Mouse (Mus musculus): ENCODE measurements around the gene Srebf2. TPM values are rescaled to one million over a fixed set of nuclear protein-coding genes. Genes with fewer than 3 reads are reported as not detected.
"Not testable (repeated sequence)": the region's sequence is repeated elsewhere in the genome, so short reads cannot be mapped to it uniquely, and the experiment has no call there.

Gene Srebf2
- polyA plus RNA-seq, 3 experiments from 2014 or later: 28.4 to 42.6 (median 35.6) TPM

DNA sequence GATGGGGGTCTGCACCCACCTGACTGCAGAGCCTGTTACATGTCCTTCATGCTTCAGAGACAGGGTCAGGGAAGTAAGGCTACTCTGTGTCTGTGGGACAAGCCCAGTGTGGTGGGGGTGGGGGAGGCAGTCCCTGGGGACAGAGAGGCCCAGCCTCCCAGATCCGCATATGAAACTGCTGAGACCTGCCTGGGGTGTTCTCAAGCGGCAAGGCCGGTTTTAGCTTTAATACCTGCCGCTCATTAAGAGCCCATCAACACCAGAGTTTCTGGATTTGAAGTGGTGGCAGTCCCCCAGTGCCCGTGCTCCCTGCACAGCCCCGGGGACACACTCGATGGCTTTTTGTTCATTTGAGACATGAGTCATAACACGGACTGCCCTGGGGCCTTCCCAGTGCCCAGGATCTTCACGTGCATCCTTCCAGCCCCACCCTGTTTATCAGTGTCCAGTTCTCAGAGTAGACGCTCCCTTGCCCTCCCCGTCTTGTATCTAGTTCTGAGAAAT is 82.6 kb downstream of the Srebf2 start:
- no peak for ATAC-seq

DNA sequence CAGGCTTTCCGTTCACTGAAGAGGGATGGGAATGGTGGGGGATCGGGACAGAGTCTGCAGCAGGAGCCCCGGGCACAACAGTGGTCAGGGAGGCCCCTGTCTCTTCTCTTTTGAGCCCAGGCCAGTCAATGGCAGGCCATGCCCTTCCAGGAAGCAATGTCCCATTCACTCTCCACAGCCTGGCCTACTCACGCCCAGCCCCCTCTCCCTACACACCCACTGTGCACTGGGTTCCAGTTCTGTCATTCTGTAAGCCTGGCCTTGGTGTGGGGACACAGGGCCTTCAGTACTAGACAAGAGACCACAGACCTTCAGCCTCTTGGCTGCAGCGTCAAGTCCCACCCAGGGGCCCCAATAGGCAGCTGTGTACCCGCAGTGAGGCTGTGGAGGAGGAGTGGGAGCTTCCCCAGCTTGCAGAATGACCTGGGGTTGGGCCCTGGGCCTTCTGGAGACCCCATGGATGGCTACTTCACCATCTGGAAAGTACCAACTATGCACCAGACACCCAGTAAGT is 83.2 kb downstream of the Srebf2 start:
- ATAC-seq: no peak

GRCm38 (mm10) chr15:82231100-82231499 is 84.1 kb downstream of the Srebf2 start:
- ATAC-seq: no peak

DNA sequence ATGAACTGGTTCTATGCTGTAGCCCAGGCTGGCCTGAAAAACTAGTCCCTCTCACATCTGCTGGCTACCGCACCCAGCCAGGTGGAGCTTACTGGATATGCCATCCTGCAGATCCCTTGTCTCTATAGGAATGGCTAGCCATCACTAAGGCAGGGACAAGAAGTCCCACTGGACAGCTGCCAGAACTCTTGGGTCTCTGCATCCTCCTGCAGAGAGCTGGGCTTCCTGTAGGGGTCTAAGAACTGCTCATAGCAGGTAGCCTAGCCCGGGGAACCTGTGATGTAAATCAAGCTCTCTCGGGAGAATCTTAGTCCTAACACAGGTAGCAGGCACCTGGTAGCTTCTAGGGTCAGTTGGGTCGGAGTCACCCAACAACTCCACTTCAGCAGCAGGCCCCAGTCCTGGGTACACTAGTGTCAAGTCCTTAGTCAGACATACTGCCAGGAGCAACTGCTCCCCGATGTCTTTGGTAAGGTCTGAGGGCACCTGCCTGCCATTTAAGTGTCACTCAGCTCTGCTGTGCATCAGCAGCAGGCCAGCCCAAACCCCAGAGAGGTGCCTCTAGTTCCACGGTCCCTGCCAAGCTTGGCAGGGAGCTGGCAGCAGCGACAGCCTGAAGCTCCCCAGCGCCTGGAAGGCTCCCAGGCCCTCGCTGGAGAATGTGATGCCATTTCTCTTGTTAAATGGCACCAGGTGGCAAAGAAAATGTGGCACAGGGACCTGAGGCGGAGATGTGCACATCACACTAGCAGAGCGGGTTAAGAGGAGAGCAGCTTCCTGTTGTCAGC is 84.8 kb downstream of the Srebf2 start:
- ATAC-seq: no peak

DNA sequence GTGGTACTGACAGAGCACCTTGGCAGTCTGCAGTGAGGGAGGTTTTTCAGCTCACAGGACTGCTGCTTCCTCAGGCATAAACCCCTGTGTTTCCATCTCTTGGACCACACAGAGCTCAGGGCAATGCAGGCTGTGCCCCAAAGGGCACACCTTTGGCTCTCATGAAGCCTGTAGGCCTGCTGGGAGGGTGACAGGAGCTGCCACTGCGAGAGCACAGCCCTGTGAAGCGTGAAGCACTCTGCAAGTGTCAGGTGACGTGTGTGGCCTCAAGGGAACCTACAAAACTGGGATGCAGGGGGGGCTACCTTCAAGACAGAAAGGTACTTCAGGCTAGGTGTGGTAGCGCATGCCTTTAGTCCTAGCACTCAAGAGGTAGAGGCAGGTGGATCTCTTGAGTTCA is 85.7 kb downstream of the Srebf2 start:
- ATAC-seq: no peak

GRCm38 (mm10) chr15:82235661-82236060 is 88.7 kb downstream of the Srebf2 start:
- no peak for ATAC-seq

DNA sequence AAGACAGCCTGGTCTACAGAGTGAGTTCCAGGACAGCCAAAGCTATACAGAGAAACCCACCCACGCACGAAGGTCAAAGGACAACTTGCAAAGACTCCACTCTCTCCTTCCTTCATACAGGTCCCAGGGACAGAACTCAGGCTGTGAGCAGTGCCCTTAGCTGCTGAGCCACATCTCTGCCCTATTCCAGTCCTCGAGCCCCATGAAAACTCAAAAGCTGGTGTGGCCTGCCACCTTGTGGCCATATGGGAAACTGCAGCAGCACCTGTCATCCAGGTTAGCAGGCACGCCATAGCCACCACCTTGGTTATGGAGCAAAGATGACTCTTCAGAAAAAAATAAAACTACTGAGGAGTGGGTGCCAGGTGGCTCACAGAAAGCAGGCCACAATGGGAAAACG is 89.6 kb downstream of the Srebf2 start:
- ATAC-seq: peak; percentile 77

GRCm38 (mm10) chr15:82243311-82243710 is 96.3 kb downstream of the Srebf2 start:
- ATAC-seq: no peak

DNA sequence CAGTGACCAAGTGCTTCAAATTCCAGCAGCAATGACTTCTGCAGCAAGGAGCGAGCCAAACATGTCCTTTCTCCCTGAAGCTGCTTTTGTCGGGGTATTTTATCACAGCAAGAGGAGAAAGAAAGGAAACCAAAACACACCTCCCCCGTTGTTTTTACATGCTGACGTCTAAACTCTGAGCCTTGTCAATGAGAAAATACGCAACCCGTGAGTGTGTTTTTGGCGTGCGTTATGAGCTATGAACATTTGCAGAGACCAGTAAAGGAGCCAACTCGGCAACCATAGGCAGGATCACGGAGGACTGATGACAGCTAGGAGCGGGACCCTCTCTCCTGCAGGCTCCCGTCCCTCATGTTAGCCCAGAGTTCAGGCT is 96.7 kb downstream of the Srebf2 start:
- peak; percentile 8 for ATAC-seq

- peak; percentile 98 for ATAC-seq
These were observed 97.3 kb downstream of the Srebf2 start, which contains the start of gene Cenpm for GRCm38 (mm10) chr15:82244115-82244804. Gene Cenpm, minus strand, starts transcription at chr15:82244748.

GRCm38 (mm10) chr15:82244805-82245161 is 97.8 kb downstream of the Srebf2 start:
- ATAC-seq: not testable (repeated sequence)

- ATAC-seq: no peak
These were observed 100.3 kb downstream of the Srebf2 start for GRCm38 (mm10) chr15:82247131-82247776.

GRCm38 (mm10) chr15:82251579-82251978 is 104.6 kb downstream of the Srebf2 start:
- no peak for ATAC-seq

- ATAC-seq: no peak
These were observed 105.1 kb downstream of the Srebf2 start, which contains the start of gene 1500009C09Rik for GRCm38 (mm10) chr15:82252097-82252496. Gene 1500009C09Rik, plus strand, starts transcription at chr15:82252397.

Other genes with a start within 250 kb of the Srebf2 start
- gene Polr3h, start 220.9 kb upstream of the Srebf2 start, polyA plus RNA-seq (2017; shearing (Covaris generic)): 10 to 100 TPM; 17.4 to 28.3 (median 22.6) TPM
- not detected for gene Csdc2, start 210.4 kb upstream of the Srebf2 start, polyA plus RNA-seq (2017; shearing (Covaris generic))
- gene Pmm1, start 186.3 kb upstream of the Srebf2 start, polyA plus RNA-seq (2017; shearing (Covaris generic)): 10 to 100 TPM in 2 of 3 experiments, 1 to 10 TPM in 1; 9.3 to 33.3 (median 11.7) TPM
- gene 1700029P11Rik, start 166.6 kb upstream of the Srebf2 start, polyA plus RNA-seq (2017; shearing (Covaris generic)): not detected
- gene Xrcc6, start 159.3 kb upstream of the Srebf2 start, polyA plus RNA-seq (2017; shearing (Covaris generic)): 10 to 100 TPM; 54.3 to 56.7 (median 54.4) TPM
- 10 to 100 TPM in 2 of 3 experiments, 1 to 10 TPM in 1; 8.8 to 13.8 (median 12.5) TPM for gene Desi1, start 113.3 kb upstream of the Srebf2 start, polyA plus RNA-seq (2017; shearing (Covaris generic))
- 100 to 1,000 TPM; 178 to 210 (median 205) TPM for gene Snu13, start 99.6 kb upstream of the Srebf2 start, polyA plus RNA-seq (2017; shearing (Covaris generic))
- gene 4930407I10Rik, start 88.0 kb upstream of the Srebf2 start, polyA plus RNA-seq (2017; shearing (Covaris generic)): not detected
- gene Mei1, start 77.2 kb upstream of the Srebf2 start, polyA plus RNA-seq (2017; shearing (Covaris generic)): under 1 TPM in 1 of 3 experiments, not detected in 2; 0.12 TPM
- gene Ccdc134, start 19.3 kb upstream of the Srebf2 start, polyA plus RNA-seq (2017; shearing (Covaris generic)): 10 to 100 TPM; 19.9 to 26.0 (median 20.8) TPM
- not detected for gene Shisa8, start 65.6 kb downstream of the Srebf2 start, polyA plus RNA-seq (2017; shearing (Covaris generic))
- gene Tnfrsf13c, start 77.2 kb downstream of the Srebf2 start, polyA plus RNA-seq (2017; shearing (Covaris generic)): 1 to 10 TPM; 2.3 to 7.1 (median 4.8) TPM
- 10 to 100 TPM in 2 of 3 experiments, 1 to 10 TPM in 1; 6.0 to 56.1 (median 12.3) TPM for gene Cenpm, start 97.6 kb downstream of the Srebf2 start, polyA plus RNA-seq (2017; shearing (Covaris generic))
- gene 1500009C09Rik, start 105.2 kb downstream of the Srebf2 start, polyA plus RNA-seq (2017; shearing (Covaris generic)): not detected
- gene Sept3, start 127.7 kb downstream of the Srebf2 start, polyA plus RNA-seq (2017; shearing (Covaris generic)): not detected
- gene Wbp2nl, start 151.8 kb downstream of the Srebf2 start, polyA plus RNA-seq (2017; shearing (Covaris generic)): not detected
- gene Naga, start 191.7 kb downstream of the Srebf2 start, polyA plus RNA-seq (2017; shearing (Covaris generic)): 10 to 100 TPM; 40.7 to 74.7 (median 50.9) TPM
- gene Pheta2, start 191.8 kb downstream of the Srebf2 start, polyA plus RNA-seq (2017; shearing (Covaris generic)): 1 to 10 TPM; 2.7 to 5.1 (median 4.0) TPM
- gene Smdt1, start 191.8 kb downstream of the Srebf2 start, polyA plus RNA-seq (2017; shearing (Covaris generic)): 100 to 1,000 TPM; 101 to 149 (median 103) TPM
- gene Ndufa6, start 207.1 kb downstream of the Srebf2 start, polyA plus RNA-seq (2017; shearing (Covaris generic)): 100 to 1,000 TPM; 393 to 568 (median 531) TPM
- gene Cyp2d22, start 233.1 kb downstream of the Srebf2 start, polyA plus RNA-seq (2017; shearing (Covaris generic)): 1 to 10 TPM in 2 of 3 experiments, not detected in 1; 2.6 to 3.5 TPM
- gene Cyp2d11, start 246.8 kb downstream of the Srebf2 start, polyA plus RNA-seq (2017; shearing (Covaris generic)): not detected